Mouse (Mus musculus): ENCODE results near the gene Fam117a. TPM values are rescaled to one million over a fixed set of nuclear protein-coding genes. Genes with fewer than 3 reads are reported as not detected.

Fam117a gene
- polyA plus RNA-seq (2015; fragmentation: Nextera tagmentation; extraction: Ambion mirVana): 10.5 TPM in 2 replicates

DNA sequence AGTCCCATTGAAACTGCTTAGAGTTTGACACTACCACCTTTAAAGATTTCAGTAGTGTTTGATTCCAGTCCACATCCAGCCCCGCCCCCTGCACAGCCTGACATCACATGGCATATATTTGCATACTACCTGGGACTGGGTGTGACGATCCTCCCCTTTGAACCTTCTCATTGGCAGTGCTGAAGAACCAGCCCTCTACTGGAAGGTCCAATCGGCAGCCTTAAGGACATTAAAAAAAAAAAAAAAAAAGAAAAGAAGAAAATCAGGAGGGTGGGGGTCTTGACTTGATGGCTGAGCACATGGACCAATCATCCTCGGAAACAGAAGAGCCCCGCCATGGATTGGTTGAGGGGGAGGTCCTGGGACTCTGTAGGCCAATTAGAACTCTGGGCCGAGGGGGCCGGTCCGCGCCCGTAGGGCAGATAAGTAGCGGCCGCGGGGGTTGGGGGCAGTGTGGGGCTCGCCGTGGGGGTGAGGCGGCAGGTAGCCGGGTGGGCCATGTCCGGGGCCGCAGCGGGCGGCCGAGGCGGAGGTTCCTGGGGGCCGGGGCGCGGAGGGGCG is at the start of gene Fam117a:
Gene Fam117a (plus strand): TSS at position 451 of the 561 bp plus-strand sequence.
- peak within 1 kb of the TSS; percentile 78 for H3K27ac ChIP-seq
- H3K27me3 ChIP-seq: no peaks in the 10 kb centered on the region
- 1% methylated on average over 19 of the region's 27 CpGs for WGBS
- H3K4me3 ChIP-seq (replicated peaks): peak within 1 kb of the TSS; percentile 98
- peaks cover 35% of the 10 kb centered on the region for H3K4me1 ChIP-seq
- peak within 1 kb of the TSS; percentile 83 for H3K9ac ChIP-seq
- ATAC-seq (replicated peaks; ENCODE audit: low FRiP score): peak; percentile 96
- H3K4me2 ChIP-seq: peak within 1 kb of the TSS; percentile 93
- H3K36me3 ChIP-seq: no peaks in the 10 kb centered on the region
- no peaks in the 10 kb centered on the region for H3K9me3 ChIP-seq (replicated peaks)

DNA sequence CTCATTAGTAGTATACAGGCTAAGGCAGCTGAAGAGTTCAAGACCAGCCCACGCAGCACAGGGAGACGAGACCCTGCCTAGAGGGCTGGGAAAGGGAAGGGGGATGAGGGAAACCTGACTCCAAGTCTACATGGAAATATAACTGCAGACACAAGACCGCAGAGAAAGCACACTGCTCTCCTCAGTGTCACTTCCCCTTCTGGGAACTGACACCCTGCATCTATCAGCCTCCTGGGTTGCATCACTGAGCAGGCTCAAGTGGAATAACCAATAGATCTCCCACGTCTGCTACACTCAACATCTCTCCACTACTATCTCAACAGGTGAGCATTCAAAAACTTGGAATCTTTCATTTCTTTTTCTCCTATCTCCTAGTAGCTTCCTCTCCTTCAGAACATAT is 44.8 kb upstream of the Fam117a start:
- no peak for ATAC-seq (replicated peaks; ENCODE audit: low FRiP score)
- Histone ChIP-seq H3K36me3 (peaks cover 88% of the 10 kb centered on the region), H3K4me3 (replicated peaks) (no peak overlapping the region), H3K9me3 (replicated peaks) (no peaks in the 10 kb centered on the region), H3K27me3 (no peaks in the 10 kb centered on the region), H3K4me2 (no peak overlapping the region), H3K4me1 (no peaks in the 10 kb centered on the region), H3K27ac (no peak overlapping the region), H3K9ac (no peak overlapping the region)
- WGBS: 76% methylated on average over 4 of the region's 4 CpGs

- H3K36me3 ChIP-seq: peaks cover 88% of the 10 kb centered on the region
- no peak overlapping the region for H3K4me3 ChIP-seq (replicated peaks)
- H3K4me1 ChIP-seq: no peaks in the 10 kb centered on the region
- H3K4me2 ChIP-seq: no peak overlapping the region
- no peak for ATAC-seq (replicated peaks; ENCODE audit: low FRiP score)
- no peaks in the 10 kb centered on the region for H3K9me3 ChIP-seq (replicated peaks)
- H3K9ac ChIP-seq: no peak overlapping the region
- H3K27me3 ChIP-seq: no peaks in the 10 kb centered on the region
- WGBS: 87% methylated on average over 8 of the region's 8 CpGs
- no peak overlapping the region for H3K27ac ChIP-seq
Observed at GRCm38 (mm10) chr11:95293017-95293624, 43.7 kb upstream of the Fam117a start.

DNA sequence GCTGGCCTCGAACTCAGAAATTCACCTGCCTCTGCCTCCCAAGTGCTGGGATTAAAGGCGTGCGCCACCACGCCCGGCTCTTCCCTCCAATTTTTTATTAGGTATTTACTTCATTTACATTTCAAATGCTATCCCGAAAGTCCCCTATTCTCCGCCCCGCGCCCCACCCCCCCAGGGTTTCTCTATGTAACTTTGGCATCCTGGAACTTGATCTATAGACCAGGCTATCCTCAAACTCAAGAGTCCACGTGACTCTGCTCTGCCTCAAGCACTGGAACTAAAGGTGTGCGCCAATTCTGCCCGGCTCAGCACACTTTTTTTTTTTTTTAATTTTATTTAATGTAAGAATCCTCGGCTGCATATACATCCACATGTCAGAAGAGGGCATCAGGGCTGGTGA is 41.1 kb upstream of the Fam117a start:
- no peak overlapping the region for H3K27ac ChIP-seq
- no peak overlapping the region for H3K4me3 ChIP-seq (replicated peaks)
- H3K36me3 ChIP-seq: peaks cover 87% of the 10 kb centered on the region
- ATAC-seq (replicated peaks; ENCODE audit: low FRiP score): no peak
- H3K27me3 ChIP-seq: no peaks in the 10 kb centered on the region
- H3K9ac ChIP-seq: no peak overlapping the region
- no peaks in the 10 kb centered on the region for H3K9me3 ChIP-seq (replicated peaks)
- no peaks in the 10 kb centered on the region for H3K4me1 ChIP-seq
- WGBS: 94% methylated on average over 13 of the region's 13 CpGs
- H3K4me2 ChIP-seq: no peak overlapping the region

DNA sequence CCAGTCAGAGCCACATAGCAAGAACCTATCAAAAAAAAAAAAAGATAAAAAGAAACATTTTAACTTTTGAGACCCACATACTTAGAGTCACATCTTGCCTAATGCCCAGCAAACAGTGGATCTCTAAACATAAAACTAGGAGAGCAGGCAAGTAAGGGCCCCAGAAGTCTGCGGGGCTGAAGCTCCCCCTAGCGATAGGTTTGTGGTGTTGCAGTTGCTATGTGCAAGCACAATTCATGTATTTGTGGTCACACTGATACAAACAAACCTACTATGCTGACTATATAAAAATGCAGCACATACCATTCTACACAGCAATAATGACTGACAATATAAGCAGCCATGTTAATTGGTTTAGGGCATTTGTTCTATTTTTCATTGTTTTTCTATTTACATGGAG is 38.7 kb upstream of the Fam117a start:
- 22% methylated on average over 2 of the region's 2 CpGs for WGBS
- ATAC-seq (replicated peaks; ENCODE audit: low FRiP score): no peak

GRCm38 (mm10) chr11:95299886-95300285 is 36.9 kb upstream of the Fam117a start:
- no peak for ATAC-seq (replicated peaks; ENCODE audit: low FRiP score)
- H3K9ac ChIP-seq: no peak overlapping the region
- no peak overlapping the region for H3K4me2 ChIP-seq
- H3K27me3 ChIP-seq: no peaks in the 10 kb centered on the region
- no peak overlapping the region for H3K4me3 ChIP-seq (replicated peaks)
- H3K27ac ChIP-seq: no peak overlapping the region
- H3K9me3 ChIP-seq (replicated peaks): no peaks in the 10 kb centered on the region
- peaks cover 87% of the 10 kb centered on the region for H3K36me3 ChIP-seq
- no peaks in the 10 kb centered on the region for H3K4me1 ChIP-seq
- WGBS: 92% methylated on average over 12 of the region's 12 CpGs

More for the DNA sequence above, 38.7 kb upstream of the Fam117a start:
- no peak overlapping the region for H3K4me3 ChIP-seq (replicated peaks)
- H3K9me3 ChIP-seq (replicated peaks): no peaks in the 10 kb centered on the region
- no peaks in the 10 kb centered on the region for H3K4me1 ChIP-seq
- peaks cover 87% of the 10 kb centered on the region for H3K36me3 ChIP-seq
- no peaks in the 10 kb centered on the region for H3K27me3 ChIP-seq
- H3K27ac ChIP-seq: no peak overlapping the region
- H3K9ac ChIP-seq: no peak overlapping the region
- H3K4me2 ChIP-seq: no peak overlapping the region

DNA sequence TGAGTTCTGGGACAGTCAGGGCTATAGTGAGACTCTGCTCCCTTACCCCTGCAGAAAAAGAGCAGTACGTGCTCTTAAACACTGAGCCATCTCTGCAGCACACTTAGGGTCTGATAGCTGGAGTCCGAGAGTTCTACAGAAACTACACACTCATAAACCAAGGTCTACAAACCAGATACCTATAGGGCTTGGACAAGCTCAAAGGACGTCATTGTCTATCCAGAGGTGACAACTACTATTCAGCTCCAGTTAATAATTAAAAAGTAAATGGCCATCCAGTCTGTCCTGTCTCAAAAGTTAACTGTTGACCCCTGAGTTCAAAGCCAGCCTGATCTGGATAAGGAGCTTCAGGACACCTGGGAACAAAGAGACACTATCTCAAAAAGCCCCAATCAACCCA is 35.0 kb upstream of the Fam117a start:
- no peak overlapping the region for H3K4me3 ChIP-seq (replicated peaks)
- no peak overlapping the region for H3K27ac ChIP-seq
- ATAC-seq (replicated peaks; ENCODE audit: low FRiP score): no peak
- no peaks in the 10 kb centered on the region for H3K9me3 ChIP-seq (replicated peaks)
- no peaks in the 10 kb centered on the region for H3K4me1 ChIP-seq
- H3K36me3 ChIP-seq: peaks cover 91% of the 10 kb centered on the region
- no peaks in the 10 kb centered on the region for H3K27me3 ChIP-seq
- H3K9ac ChIP-seq: no peak overlapping the region
- H3K4me2 ChIP-seq: no peak overlapping the region
- 92% methylated on average over 3 of the region's 3 CpGs for WGBS

DNA sequence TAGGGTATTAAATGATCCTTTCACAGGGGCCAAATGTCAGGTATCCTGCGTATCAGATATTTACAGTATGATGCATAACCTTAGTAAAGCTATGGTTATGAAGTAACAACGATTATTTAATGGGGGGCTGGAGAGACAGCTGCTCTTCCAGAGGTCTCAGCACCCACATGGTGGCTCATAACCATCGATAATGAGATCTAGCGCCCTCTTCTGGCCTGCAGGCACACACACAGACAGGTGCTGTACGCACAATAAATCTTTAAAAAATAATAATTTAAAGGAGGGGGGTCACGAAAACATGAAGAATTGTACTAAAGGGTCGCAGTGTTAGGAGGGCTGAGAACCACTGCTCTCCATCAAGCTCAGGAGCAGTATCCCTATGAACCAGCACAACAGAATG is 31.2 kb upstream of the Fam117a start:
- WGBS: 90% methylated on average over 7 of the region's 7 CpGs
- no peak for ATAC-seq (replicated peaks; ENCODE audit: low FRiP score)

DNA sequence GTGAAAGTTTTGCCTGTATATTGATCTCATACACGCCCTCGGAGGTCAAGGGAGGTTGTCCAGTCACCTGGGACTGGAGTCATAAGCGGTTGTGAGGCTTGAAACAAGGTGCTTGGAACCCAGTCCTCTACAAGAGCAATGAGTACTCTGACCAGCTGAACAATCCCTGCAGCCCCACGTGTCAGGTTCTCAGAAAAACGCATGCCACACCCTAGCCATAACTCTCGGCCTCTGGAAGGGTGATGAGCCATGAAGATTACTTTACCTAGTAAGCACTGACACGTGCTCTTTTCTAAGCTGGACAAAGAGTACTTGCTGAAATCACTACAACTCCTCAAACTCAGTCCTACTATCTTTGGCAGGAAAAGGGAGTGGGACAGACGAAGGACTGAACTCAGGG is 29.3 kb upstream of the Fam117a start:
- Histone ChIP-seq H3K9me3 (replicated peaks) (no peaks in the 10 kb centered on the region), H3K36me3 (peaks cover 36% of the 10 kb centered on the region), H3K4me1 (peaks cover 23% of the 10 kb centered on the region), H3K27ac (no peak overlapping the region), H3K4me3 (replicated peaks) (no peak overlapping the region), H3K27me3 (no peaks in the 10 kb centered on the region), H3K4me2 (no peak overlapping the region), H3K9ac (no peak overlapping the region)
- WGBS: 67% methylated on average over 8 of the region's 8 CpGs
- ATAC-seq (replicated peaks; ENCODE audit: low FRiP score): no peak

More for the DNA sequence above, 31.2 kb upstream of the Fam117a start:
- Histone ChIP-seq H3K36me3 (peaks cover 55% of the 10 kb centered on the region), H3K9me3 (replicated peaks) (no peaks in the 10 kb centered on the region), H3K9ac (no peak overlapping the region), H3K4me3 (replicated peaks) (no peak overlapping the region), H3K4me1 (peaks cover 16% of the 10 kb centered on the region), H3K4me2 (no peak overlapping the region), H3K27ac (no peak overlapping the region), H3K27me3 (no peaks in the 10 kb centered on the region)

DNA sequence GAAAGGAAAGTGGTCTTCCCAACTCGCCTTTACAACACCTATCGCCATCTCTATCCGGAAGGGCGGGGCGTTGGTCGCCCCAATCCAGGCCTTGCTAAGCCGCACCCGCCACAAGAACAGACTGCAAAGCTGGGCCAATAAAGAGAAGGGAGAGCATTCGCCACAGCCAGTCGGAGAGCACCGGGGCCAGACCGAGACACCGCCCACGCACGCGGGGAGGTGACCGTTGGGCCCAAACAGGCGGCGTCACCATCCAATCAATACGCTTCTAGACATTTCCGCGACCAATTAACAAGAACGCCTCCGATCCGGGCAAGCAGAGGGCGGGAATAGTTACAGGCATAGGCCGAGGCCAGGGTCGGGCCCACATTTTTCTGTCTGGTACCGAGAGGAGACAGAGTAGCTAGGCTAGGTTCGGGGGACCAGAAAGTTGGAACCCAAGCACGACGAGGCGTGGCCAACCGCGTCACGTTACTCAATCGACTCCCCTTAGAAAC is 27.3 kb upstream of the Fam117a start:
- peak overlapping the region; percentile 82 for H3K4me2 ChIP-seq
- no peaks in the 10 kb centered on the region for H3K27me3 ChIP-seq
- WGBS: under 1% methylated on average over 37 of the region's 37 CpGs
- peak overlapping the region; percentile 97 for H3K27ac ChIP-seq
- ATAC-seq (replicated peaks; ENCODE audit: low FRiP score): peak; percentile 95
- H3K36me3 ChIP-seq: peaks cover 15% of the 10 kb centered on the region
- H3K9me3 ChIP-seq (replicated peaks): no peaks in the 10 kb centered on the region
- H3K4me3 ChIP-seq (replicated peaks): peak overlapping the region; percentile 91
- peaks cover 23% of the 10 kb centered on the region for H3K4me1 ChIP-seq
- peak overlapping the region; percentile 92 for H3K9ac ChIP-seq

DNA sequence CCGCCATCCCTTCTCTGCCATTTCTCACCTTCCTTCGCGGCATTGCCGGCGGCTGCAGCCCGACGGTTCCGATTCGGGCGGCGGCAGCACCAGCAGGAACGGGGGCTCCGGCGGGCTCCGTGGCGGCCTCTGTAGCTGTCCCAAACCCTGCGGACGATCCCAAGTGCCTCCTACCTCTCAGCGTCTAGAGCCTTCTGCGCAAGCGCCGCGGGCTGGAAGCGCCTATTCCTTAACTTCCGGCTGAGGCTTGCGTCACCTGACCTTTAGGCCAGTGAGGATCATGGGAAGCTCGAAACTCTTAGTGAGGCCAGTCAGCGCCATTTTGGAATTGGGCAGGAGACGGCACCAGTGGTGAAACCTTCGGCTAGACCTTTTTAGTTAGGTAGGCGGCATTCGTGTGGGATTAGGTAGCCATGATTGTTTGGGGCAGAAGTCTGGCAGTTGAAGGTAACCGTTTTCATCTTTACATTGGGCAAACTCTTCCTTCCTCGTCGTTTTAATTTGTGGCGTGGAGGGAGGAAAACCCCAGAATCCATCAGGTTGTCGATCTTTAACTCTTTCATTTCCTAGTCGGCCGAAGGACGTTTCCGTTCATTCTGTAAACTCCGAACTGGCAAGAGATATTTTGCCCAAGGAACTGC is 26.7 kb upstream of the Fam117a start, which contains the start of gene Kat7:
Gene Kat7 (minus strand): TSS at position 240 of the 641 bp plus-strand sequence.
- peak within 1 kb of the TSS; percentile 97 for H3K27ac ChIP-seq
- H3K27me3 ChIP-seq: no peaks in the 10 kb centered on the region
- WGBS: under 1% methylated on average over 42 of the region's 42 CpGs
- peak within 1 kb of the TSS; percentile 92 for H3K9ac ChIP-seq
- peak within 1 kb of the TSS; percentile 91 for H3K4me3 ChIP-seq (replicated peaks)
- no peaks in the 10 kb centered on the region for H3K9me3 ChIP-seq (replicated peaks)
- peak within 1 kb of the TSS; percentile 82 for H3K4me2 ChIP-seq
- peak; percentile 95 for ATAC-seq (replicated peaks; ENCODE audit: low FRiP score)
- peaks cover 24% of the 10 kb centered on the region for H3K4me1 ChIP-seq
- peaks cover 11% of the 10 kb centered on the region for H3K36me3 ChIP-seq

All from kidney, embryonic 15.5 days (tissue).